Mouse (Mus musculus) c-Kit-positive CD71-positive TER-119-positive erythroid progenitor cells, embryonic 14.5 days (primary cell): ENCODE measurements at regions not wholly inside any gene's neighbourhood (a gene's known extent, or its start where the extent isn't known, plus 50 kb on each side); places are given as distances from the start of the nearest gene placed in this dataset.

ENCODE experiments used
- DNase-seq: peaks from one replicate; pipeline ENCODE4 v3.0.0-alpha.2; 2013; ENCODE audit warnings: low spot score

DNA sequence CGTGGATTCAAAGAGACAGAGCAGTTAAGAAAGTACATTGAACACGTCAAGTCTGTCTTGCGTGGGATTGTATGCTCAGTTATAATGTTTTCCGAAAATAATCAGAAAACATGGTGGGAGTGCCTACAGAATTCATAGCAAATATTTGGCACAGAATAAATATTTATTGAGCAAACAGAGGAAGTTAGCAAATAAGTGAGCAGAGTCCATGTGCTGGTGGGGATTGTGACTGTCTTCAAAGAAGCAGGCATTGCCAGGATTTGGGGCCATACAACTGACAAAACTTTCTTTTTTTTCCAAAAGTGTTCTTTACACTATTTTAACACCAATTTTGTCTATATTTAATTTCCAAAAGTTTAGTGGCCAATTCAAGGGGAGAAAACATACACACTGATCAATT lies 1729.8 kb downstream of the AI429214 start:
- no peak for DNase-seq

DNA sequence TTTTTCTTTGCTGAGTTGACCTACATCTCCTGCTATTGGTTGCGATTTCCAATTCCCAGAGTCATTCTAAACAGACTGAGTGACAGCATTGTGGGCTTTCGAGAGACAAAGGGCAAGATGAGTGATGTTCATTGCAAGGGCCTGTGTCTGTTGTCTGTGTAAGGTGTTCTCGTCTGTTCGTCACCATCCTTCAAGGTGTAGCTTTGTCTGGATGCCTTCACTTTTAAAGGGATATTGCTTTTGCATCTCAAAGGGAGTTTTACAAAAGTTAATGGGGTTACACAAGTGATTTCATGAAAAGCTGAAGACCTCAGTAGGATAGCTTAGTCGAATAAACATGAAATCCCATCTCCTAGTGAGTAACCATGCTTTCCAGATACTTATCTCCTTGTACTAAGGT lies 1731.9 kb downstream of the AI429214 start:
- DNase-seq: no peak

DNA sequence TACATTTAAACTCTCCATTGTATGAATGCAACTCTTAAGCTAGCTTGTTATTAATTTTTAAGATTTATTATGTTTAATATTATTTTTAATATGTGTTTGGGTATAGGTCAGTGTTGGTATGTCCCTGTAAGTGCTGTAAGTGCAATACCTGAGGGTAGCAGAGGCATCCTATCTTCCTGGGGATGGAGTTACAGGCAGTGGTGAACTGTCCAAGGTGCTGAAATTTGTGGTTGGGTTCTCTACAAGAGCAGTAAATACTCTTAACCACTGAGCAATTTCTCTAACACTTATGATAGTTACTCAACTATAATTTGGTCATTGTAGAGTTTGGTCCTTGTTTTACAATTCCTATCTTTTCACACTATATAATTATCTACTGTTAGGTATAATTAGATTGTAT lies 1753.7 kb downstream of the AI429214 start:
- DNase-seq: no peak

DNA sequence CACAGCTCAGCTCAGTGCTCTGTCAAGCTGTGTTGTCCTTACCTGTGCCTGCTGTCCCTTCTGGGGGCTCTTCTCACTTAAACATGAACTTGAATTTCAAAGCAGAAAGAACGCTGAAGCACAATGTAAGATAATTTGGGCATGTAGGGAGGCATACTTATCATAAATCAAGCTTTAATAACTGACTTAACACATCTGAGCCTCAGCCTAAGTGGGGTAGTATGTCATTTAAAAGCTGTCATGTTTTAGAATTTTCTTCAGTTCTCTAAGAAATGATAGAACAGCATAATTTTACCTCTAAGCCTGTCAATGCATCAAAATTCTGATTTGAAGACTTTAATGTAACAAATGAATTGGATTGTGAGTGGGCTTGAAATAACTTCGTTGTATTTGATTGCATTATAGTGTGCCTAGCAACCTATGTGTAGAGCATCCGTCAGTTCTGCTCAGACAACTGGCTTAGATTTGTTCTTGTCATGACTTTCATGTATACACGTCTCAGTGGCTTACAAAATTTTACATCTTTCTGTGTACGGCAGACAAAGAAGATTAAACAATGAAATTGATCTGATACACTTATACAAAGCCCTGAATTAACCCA lies 1773.3 kb downstream of the AI429214 start:
- no peak for DNase-seq

DNA sequence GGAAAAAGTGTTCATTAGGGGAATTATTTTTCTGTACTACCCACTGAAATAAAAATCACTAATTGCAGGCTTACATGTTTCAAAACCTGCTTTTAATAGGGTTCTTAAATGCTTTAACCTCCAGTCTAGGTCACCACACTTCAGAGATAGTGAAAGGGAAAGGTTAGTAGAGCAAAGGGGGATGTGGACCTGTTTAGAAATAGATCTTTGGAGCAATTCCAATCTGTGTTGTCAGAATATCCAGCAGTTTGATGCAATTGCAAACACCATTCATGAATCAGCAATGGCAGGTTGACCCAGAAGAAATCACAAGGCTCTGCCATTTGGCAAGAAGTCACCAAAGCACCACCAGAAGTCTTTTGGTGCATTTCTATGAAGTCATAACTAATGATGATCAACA lies 1819.1 kb downstream of the AI429214 start:
- no peak for DNase-seq

DNA sequence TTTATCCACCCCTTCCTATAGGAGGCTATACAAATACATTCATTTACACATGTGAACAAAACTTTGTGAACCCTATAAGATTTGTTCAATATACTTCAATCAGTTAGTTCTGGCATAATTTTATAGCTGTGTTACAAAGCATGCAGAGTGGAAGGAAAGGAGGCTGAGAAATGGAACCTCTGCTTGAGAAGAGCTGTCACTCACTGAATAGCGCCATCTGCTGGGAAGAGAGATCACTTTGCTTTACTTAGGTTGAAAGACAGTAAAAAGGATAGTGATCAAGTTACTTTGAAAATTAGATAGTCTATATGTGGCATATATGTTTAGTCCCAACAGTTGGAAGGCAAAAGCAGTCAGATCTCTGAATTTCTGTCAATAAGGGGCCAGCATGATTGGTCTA lies 1824.8 kb downstream of the AI429214 start:
- DNase-seq: peak; percentile 7

DNA sequence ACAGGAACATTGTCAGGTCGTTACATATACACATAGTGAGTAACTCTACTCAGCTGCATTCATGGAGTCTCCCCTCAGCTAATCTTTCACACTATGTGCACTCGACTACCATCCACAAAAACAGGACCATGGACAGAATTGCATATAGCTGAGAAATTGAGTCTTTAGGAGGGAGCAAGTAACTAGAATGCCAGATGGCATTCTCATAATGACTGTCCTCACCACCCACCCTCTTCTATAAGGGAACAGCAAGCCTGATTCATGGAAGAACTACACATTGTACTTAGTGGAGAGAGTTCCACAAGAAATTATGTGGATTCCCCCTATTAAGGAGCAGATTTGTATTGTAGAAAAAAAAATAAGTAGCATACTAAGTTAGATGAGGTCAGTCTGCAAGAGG lies 1813.4 kb upstream of the Adam24 start:
- DNase-seq: no peak

DNA sequence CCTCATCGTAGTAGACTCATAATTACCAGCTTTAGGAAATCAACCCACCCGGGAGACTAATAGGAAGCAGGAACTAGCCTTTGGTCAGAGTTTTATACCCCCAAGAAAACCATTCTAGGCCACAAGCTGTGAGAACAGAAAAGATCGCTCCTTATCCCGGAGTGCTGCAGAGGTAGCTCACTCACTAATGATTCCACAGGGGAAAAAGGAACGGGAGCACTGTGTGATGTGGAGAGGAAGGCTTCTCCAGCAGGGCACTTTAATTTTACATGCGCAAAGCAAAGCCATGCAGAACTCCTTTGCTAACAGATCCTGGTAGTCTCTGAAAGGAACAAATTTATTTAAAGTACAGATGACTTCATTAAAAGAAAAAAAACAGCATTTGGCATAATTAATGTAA lies 1807.5 kb upstream of the Adam24 start:
- DNase-seq: no peak
